Mouse (Mus musculus) midbrain, postnatal 0 days (tissue): ENCODE measurements around the gene Itpr1. TPM values are rescaled to one million over a fixed set of nuclear protein-coding genes. Genes with fewer than 3 reads are reported as not detected.

Source experiments
- ATAC-seq: fragments of 200-750 bp; cut with Nextera tagmentation; 2 replicates; pipeline ENCODE4 v1.8.0; 2017; ENCODE audit warnings: moderate number of reproducible peaks, mild to moderate bottlenecking, moderate TSS enrichment, moderate library complexity; ENCODE audit not compliant: low FRiP score
- DNase-seq: peaks from one replicate; pipeline ENCODE4 v3.0.0-alpha.2; 2015; ENCODE audit warnings: low spot score
- H3K27ac ChIP-seq: fragments of 300-500 bp; sonication (generic); 2 replicates; pipeline ENCODE4 v1.5.1; 2014; ENCODE audit warnings: low read depth, mild to moderate bottlenecking, low read length, mixed read lengths
- H3K27me3 ChIP-seq: fragments of 300-500 bp; sonication (generic); 2 replicates; pipeline ENCODE4 v1.6.1; 2014; ENCODE audit warnings: low read length, control low read depth, mixed read lengths; ENCODE audit not compliant: insufficient read depth
- H3K36me3 ChIP-seq: fragments of 300-500 bp; sonication (generic); 2 replicates; pipeline ENCODE4 v1.6.1; 2014; ENCODE audit warnings: low read length, control low read depth, mixed read lengths; ENCODE audit not compliant: insufficient read depth
- H3K4me1 ChIP-seq: fragments of 300-500 bp; sonication (generic); 2 replicates; pipeline ENCODE4 v1.6.1; 2014; ENCODE audit warnings: mild to moderate bottlenecking, control low read depth, antibody characterized with exemption, low read length, mixed read lengths; ENCODE audit not compliant: insufficient read depth
- H3K4me2 ChIP-seq: fragments of 300-500 bp; sonication (generic); 2 replicates; pipeline ENCODE4 v1.6.1; 2014; ENCODE audit warnings: low read depth, mild to moderate bottlenecking, low read length, mixed read lengths; ENCODE audit not compliant: poor library complexity, severe bottlenecking
- H3K4me3 ChIP-seq: fragments of 300-500 bp; sonication (generic); 2 replicates; pipeline ENCODE4 v1.5.1; 2014; ENCODE audit warnings: low read depth, mild to moderate bottlenecking, low read length, moderate library complexity
- H3K9ac ChIP-seq: fragments of 300-500 bp; sonication (generic); replicated peaks from 2 replicates; pipeline ENCODE4 v1.6.1; 2014; ENCODE audit warnings: mild to moderate bottlenecking, low read length, moderate library complexity, mixed read lengths; ENCODE audit not compliant: poor library complexity, severe bottlenecking
- H3K9me3 ChIP-seq: fragments of 300-500 bp; sonication (generic); 2 replicates; pipeline ENCODE4 v1.6.1; 2016; ENCODE audit warnings: low read length, control low read depth
- CTCF ChIP-seq: IDR thresholded peaks from 2 replicates; pipeline ENCODE4 v1.5.1; 2016; ENCODE audit warnings: antibody characterized with exemption, mild to moderate bottlenecking
- WGBS: fragments of 180-500 bp; shearing (Covaris S2); extraction: QIAGEN DNeasy Blood & Tissue Kit; methylation state at CpG from one replicate; pipeline ENCODE4 v1.1.7; 2014; 5-methylcytosine and 5-hydroxymethylcytosine counted together
- polyA plus RNA-seq: library from polyadenylated mRNA; unstranded; fragments of >200 nt; fragmentation: Nextera tagmentation; extraction: Ambion mirVana; gene quantifications from 2 replicates; pipeline ENCODE4 v1.2.1, GENCODE M21; 2015
- total RNA-seq: library from RNA; depleted of rRNA; stranded (reverse); fragments of >200 nt; gene quantifications from 2 replicates; pipeline ENCODE4 v1.2.3, GENCODE M21; 2014

Itpr1 gene
- total and polyA plus RNA-seq, 2 experiments from 2014 or later: 3.3 to 23.2 TPM

GRCm38 (mm10) chr6:108494994-108495393 lies 282.1 kb downstream of the Itpr1 start:
- WGBS: 85% methylated on average over 6 of the region's 6 CpGs
- no peak for DNase-seq
- Histone ChIP-seq H3K36me3 (no peaks in the 10 kb centered on the region), H3K27ac (no peak overlapping the region), H3K27me3 (no peaks in the 10 kb centered on the region), H3K9me3 (no peaks in the 10 kb centered on the region), H3K4me1 (no peaks in the 10 kb centered on the region), H3K9ac (no peak overlapping the region), H3K4me3 (no peak overlapping the region), H3K4me2 (no peak overlapping the region)
- ATAC-seq: no peak
- no peak for TF ChIP-seq CTCF

GRCm38 (mm10) chr6:108498070-108498469 lies 285.2 kb downstream of the Itpr1 start:
- H3K4me2 ChIP-seq: no peak overlapping the region
- no peak for ATAC-seq
- no peaks in the 10 kb centered on the region for H3K36me3 ChIP-seq
- DNase-seq: no peak
- H3K4me1 ChIP-seq: no peaks in the 10 kb centered on the region
- no peaks in the 10 kb centered on the region for H3K27me3 ChIP-seq
- H3K4me3 ChIP-seq: no peak overlapping the region
- H3K9me3 ChIP-seq: no peaks in the 10 kb centered on the region
- whole genome bisulfite sequencing: 93% methylated on average over 7 of the region's 7 CpGs
- H3K27ac ChIP-seq: no peak overlapping the region
- TF ChIP-seq CTCF: no peak
- H3K9ac ChIP-seq: no peak overlapping the region

DNA sequence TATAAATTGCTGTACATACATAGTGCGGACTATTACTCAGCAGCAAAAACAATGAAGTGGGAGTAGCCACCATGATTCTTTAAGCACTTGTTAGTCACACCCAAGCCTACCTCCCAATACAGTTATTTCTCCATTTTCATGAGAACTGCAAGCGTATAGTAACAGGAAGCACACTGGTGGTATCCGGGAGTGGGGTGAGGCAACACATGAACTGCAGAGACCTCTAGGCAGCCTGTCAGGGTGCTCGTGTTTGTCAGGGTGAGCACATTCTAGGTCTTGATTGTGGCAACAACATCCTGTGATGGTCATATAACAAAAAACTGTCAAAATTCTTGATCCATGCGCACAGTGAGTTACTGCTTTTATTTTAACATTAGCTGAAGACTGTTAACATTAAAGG lies 290.8 kb downstream of the Itpr1 start:
- DNase-seq (no peak), ATAC-seq (no peak)
- H3K27me3 ChIP-seq: no peaks in the 10 kb centered on the region
- H3K27ac ChIP-seq: no peak overlapping the region
- no peaks in the 10 kb centered on the region for H3K4me1 ChIP-seq
- H3K4me2 ChIP-seq: no peak overlapping the region
- H3K9me3 ChIP-seq: no peaks in the 10 kb centered on the region
- TF ChIP-seq CTCF: no peak
- H3K4me3 ChIP-seq: no peak overlapping the region
- H3K36me3 ChIP-seq: no peaks in the 10 kb centered on the region
- 94% methylated on average over 5 of the region's 5 CpGs for WGBS
- H3K9ac ChIP-seq: no peak overlapping the region

GRCm38 (mm10) chr6:108504717-108505116 lies 291.8 kb downstream of the Itpr1 start:
- Histone ChIP-seq H3K4me2 (no peak overlapping the region), H3K27ac (no peak overlapping the region), H3K9me3 (no peaks in the 10 kb centered on the region), H3K9ac (no peak overlapping the region), H3K27me3 (no peaks in the 10 kb centered on the region), H3K4me1 (no peaks in the 10 kb centered on the region), H3K36me3 (no peaks in the 10 kb centered on the region), H3K4me3 (no peak overlapping the region)
- WGBS: 82% methylated on average over 7 of the region's 7 CpGs
- ATAC-seq (no peak), DNase-seq (no peak)
- no peak for TF ChIP-seq CTCF

- DNase-seq: no peak
- no peak overlapping the region for H3K4me3 ChIP-seq
- H3K36me3 ChIP-seq: no peaks in the 10 kb centered on the region
- H3K9me3 ChIP-seq: no peaks in the 10 kb centered on the region
- no peak overlapping the region for H3K9ac ChIP-seq
- TF ChIP-seq CTCF: no peak
- H3K4me1 ChIP-seq: no peaks in the 10 kb centered on the region
- 98% methylated on average over 3 of the region's 3 CpGs for WGBS
- no peak overlapping the region for H3K4me2 ChIP-seq
- no peak for ATAC-seq
- H3K27me3 ChIP-seq: no peaks in the 10 kb centered on the region
- H3K27ac ChIP-seq: no peak overlapping the region
These were observed 293.3 kb downstream of the Itpr1 start for GRCm38 (mm10) chr6:108506161-108506560.

DNA sequence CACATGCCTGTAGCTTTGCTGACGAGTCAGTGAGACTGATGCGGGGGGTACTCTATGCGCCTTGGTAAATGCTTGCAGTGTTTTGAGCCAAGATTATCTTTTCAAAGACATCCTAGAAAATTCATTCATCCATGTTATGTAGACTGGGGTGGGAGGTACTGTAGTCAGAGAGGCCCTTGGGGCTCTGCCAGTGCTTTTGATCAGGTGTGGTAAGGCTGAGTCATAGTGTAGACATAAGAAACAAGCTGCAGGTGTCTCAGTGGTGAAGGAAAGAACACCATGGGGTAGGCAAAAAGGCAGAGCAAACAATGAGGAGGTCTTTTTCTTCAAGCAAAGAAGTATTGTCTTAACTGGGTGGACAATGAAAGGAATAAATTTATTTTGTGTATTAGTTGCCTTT lies 294.4 kb downstream of the Itpr1 start:
- Histone ChIP-seq H3K36me3 (no peaks in the 10 kb centered on the region), H3K27me3 (no peaks in the 10 kb centered on the region), H3K27ac (no peak overlapping the region), H3K4me3 (no peak overlapping the region), H3K9ac (no peak overlapping the region), H3K9me3 (no peaks in the 10 kb centered on the region), H3K4me2 (no peak overlapping the region), H3K4me1 (no peaks in the 10 kb centered on the region)
- no peak for DNase-seq
- no peak for ATAC-seq
- no peak for TF ChIP-seq CTCF
- WGBS: 87% methylated on average over 3 of the region's 3 CpGs
